Mouse (Mus musculus) spleen, adult 12 weeks (tissue): ENCODE data around the gene Icmt.

ENCODE experiments used
- DNase-seq: peaks from one replicate; pipeline ENCODE4 v3.0.0; 2022; ENCODE audit warnings: low spot score

The Icmt gene

GRCm38 (mm10) chr4:152274681-152275131 lies 22.3 kb upstream of the Icmt start:
- no peak for DNase-seq

- DNase-seq = no peak
Measured at GRCm38 (mm10) chr4:152276389-152277347, 20.4 kb upstream of the Icmt start.

- DNase-seq = no peak
Measured at GRCm38 (mm10) chr4:152277916-152278315, 19.1 kb upstream of the Icmt start.

- no peak for DNase-seq
Measured at GRCm38 (mm10) chr4:152278986-152279385, 18.0 kb upstream of the Icmt start.

- no peak for DNase-seq
Measured at GRCm38 (mm10) chr4:152281601-152282000, 15.4 kb upstream of the Icmt start.

GRCm38 (mm10) chr4:152282721-152283120 lies 14.3 kb upstream of the Icmt start:
- no peak for DNase-seq

GRCm38 (mm10) chr4:152283186-152283950 lies 13.7 kb upstream of the Icmt start:
- DNase-seq = peak; percentile 69

GRCm38 (mm10) chr4:152285505-152285904 lies 11.5 kb upstream of the Icmt start:
- no peak for DNase-seq

GRCm38 (mm10) chr4:152286183-152286582 lies 10.8 kb upstream of the Icmt start:
- no peak for DNase-seq

GRCm38 (mm10) chr4:152286887-152287286 lies 10.1 kb upstream of the Icmt start:
- no peak for DNase-seq

GRCm38 (mm10) chr4:152287317-152288120 lies 9.5 kb upstream of the Icmt start:
- no peak for DNase-seq

- DNase-seq = no peak
Measured at GRCm38 (mm10) chr4:152288398-152288945, 8.6 kb upstream of the Icmt start.

GRCm38 (mm10) chr4:152290385-152290784 lies 6.6 kb upstream of the Icmt start:
- no peak for DNase-seq

GRCm38 (mm10) chr4:152290991-152291390 lies 6.0 kb upstream of the Icmt start:
- no peak for DNase-seq

GRCm38 (mm10) chr4:152291562-152291961 lies 5.5 kb upstream of the Icmt start, which contains the start of gene Hes3:
Gene Hes3, minus strand, starts transcription at chr4:152291662.
- DNase-seq = no peak

GRCm38 (mm10) chr4:152292102-152292765 lies 4.8 kb upstream of the Icmt start:
- no peak for DNase-seq

- no peak for DNase-seq
Measured at GRCm38 (mm10) chr4:152294188-152294929, 2.7 kb upstream of the Icmt start.

- DNase-seq = no peak
Measured at GRCm38 (mm10) chr4:152295916-152296315, 1.1 kb upstream of the Icmt start.

- no peak for DNase-seq
Measured at GRCm38 (mm10) chr4:152296371-152296770, 656 bp upstream of the Icmt start.

- no peak for DNase-seq
Measured at GRCm38 (mm10) chr4:152298836-152299235, 1.8 kb downstream of the Icmt start.
